Mouse (Mus musculus) heart, embryonic 14.5 days (tissue): ENCODE data around the gene Hist3h2a. TPM values are rescaled to one million over a fixed set of nuclear protein-coding genes. Genes with fewer than 3 reads are reported as not detected.

ENCODE experiments used
- ATAC-seq: fragments of 200-750 bp; cut with Nextera tagmentation; 2 replicates; pipeline ENCODE4 v1.8.0; 2017; ENCODE audit warnings: low read depth, moderate TSS enrichment; ENCODE audit not compliant: insufficient number of reproducible peaks, insufficient read depth, low FRiP score
- H3K27ac ChIP-seq, 2 experiments: fragments of 200-500 bp in 1 of 2; fragments of 300-500 bp in 1 of 2; sonication (generic) in 1 of 2; replicated peaks in 1 of 2; 2 replicates each; pipeline ENCODE4 v1.5.1; 2012 to 2014; ENCODE audit warnings: low read depth in 2 of 2, low read length in 2 of 2, control low read depth in 1 of 2, mild to moderate bottlenecking in 1 of 2, mixed read lengths in 1 of 2; ENCODE audit not compliant: control insufficient read depth in 1 of 2, insufficient read depth in 1 of 2
- H3K27me3 ChIP-seq: fragments of 300-500 bp; sonication (generic); 2 replicates; pipeline ENCODE4 v1.6.1; 2014; ENCODE audit warnings: mild to moderate bottlenecking, low read length, control low read depth; ENCODE audit not compliant: control insufficient read depth, insufficient read depth
- H3K36me3 ChIP-seq: fragments of 300-500 bp; sonication (generic); 2 replicates; pipeline ENCODE4 v1.6.1; 2014; ENCODE audit warnings: mild to moderate bottlenecking, control low read depth, low read length, mixed read lengths; ENCODE audit not compliant: control insufficient read depth, insufficient read depth
- H3K4me1 ChIP-seq, 2 experiments: fragments of 200-500 bp in 1 of 2; fragments of 300-500 bp in 1 of 2; sonication (generic) in 1 of 2; 2 replicates each; pipeline ENCODE4 v1.6.1; 2012 to 2014; ENCODE audit warnings: low read length in 2 of 2, control low read depth in 1 of 2, mixed read lengths in 1 of 2; ENCODE audit not compliant: control insufficient read depth in 2 of 2, insufficient read depth in 2 of 2
- H3K4me2 ChIP-seq: fragments of 300-500 bp; sonication (generic); 2 replicates; pipeline ENCODE4 v1.6.1; 2014; ENCODE audit warnings: mild to moderate bottlenecking, low read length
- H3K4me3 ChIP-seq, 2 experiments: fragments of 200-500 bp in 1 of 2; fragments of 300-500 bp in 1 of 2; sonication (generic) in 1 of 2; 2 replicates each; pipeline ENCODE4 v1.5.1; 2012 to 2014; ENCODE audit warnings: low read length in 2 of 2, mild to moderate bottlenecking in 2 of 2, control low read depth in 1 of 2, low read depth in 1 of 2, moderate library complexity in 1 of 2; ENCODE audit not compliant: control insufficient read depth in 1 of 2, insufficient read depth in 1 of 2
- H3K9ac ChIP-seq: fragments of 300-500 bp; sonication (generic); 2 replicates; pipeline ENCODE4 v1.6.1; 2014; ENCODE audit warnings: mild to moderate bottlenecking, low read length
- H3K9me3 ChIP-seq: fragments of 300-500 bp; sonication (generic); 2 replicates; pipeline ENCODE4 v1.6.1; 2016; ENCODE audit warnings: low read length, control low read depth; ENCODE audit not compliant: control insufficient read depth
- WGBS: fragments of 180-500 bp; shearing (Covaris S2); extraction: QIAGEN DNeasy Blood & Tissue Kit; methylation state at CpG from one replicate; pipeline ENCODE4 v1.1.7; 2014; 5-methylcytosine and 5-hydroxymethylcytosine counted together
- polyA plus RNA-seq: library from polyadenylated mRNA; unstranded; fragments of >200 nt; fragmentation: Nextera tagmentation; extraction: Ambion mirVana; gene quantifications from 2 replicates; pipeline ENCODE4 v1.2.1, GENCODE M21; 2014

Gene Hist3h2a
- 34.0 and 40.8 TPM in 2 replicates for polyA plus RNA-seq

DNA sequence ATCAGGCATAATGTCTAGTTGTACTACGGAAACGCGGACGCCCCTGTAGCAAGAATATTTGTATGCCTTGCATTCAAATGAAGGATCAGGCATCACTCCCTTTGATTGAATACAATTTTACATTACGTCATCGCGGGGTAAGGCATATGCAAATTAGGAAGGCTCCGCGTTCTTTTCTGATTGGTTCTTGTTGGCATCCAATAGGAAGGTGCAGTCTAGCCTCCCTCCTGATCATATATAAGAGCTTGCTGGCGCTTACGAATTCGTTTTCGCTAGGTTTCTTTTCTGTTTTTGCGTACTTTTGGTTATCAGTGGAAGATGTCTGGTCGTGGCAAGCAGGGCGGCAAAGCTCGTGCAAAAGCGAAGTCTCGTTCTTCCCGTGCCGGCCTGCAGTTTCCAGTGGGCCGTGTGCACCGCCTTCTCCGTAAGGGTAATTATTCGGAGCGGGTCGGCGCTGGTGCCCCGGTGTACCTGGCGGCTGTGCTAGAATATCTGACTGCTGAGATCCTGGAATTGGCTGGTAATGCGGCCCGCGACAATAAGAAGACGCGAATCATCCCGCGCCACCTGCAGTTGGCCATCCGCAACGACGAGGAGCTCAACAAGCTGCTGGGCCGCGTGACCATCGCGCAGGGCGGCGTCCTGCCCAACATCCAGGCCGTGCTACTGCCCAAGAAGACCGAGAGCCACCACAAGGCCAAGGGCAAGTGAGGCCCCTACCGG, at the start of gene Hist3h2a, which contains the start of gene Trim17:
Gene Hist3h2a, plus strand, starts transcription at position 266 of the 723 bp plus-strand sequence.
Gene Trim17, plus strand, starts transcription at position 266 of the 723 bp plus-strand sequence.
- Histone ChIP-seq H3K4me3 (peak within 1 kb of the TSS; percentile 57 to 63), H3K4me2 (peak within 1 kb of the TSS; percentile 95), H3K9ac (peak within 1 kb of the TSS; percentile 83), H3K27me3 (peaks cover 7% of the 10 kb centered on the region; the same call in 1 of the 2 replicates), H3K27ac (peak within 1 kb of the TSS; percentile 96 to 98), H3K36me3 (peaks cover 22% of the 10 kb centered on the region), H3K9me3 (no peaks in the 10 kb centered on the region), H3K4me1 (peaks cover 8 to 35% of the 10 kb centered on the region in 2 experiments)
- ATAC-seq = peak; percentile 90
- WGBS = under 1% methylated on average over 49 of the region's 49 CpGs

DNA sequence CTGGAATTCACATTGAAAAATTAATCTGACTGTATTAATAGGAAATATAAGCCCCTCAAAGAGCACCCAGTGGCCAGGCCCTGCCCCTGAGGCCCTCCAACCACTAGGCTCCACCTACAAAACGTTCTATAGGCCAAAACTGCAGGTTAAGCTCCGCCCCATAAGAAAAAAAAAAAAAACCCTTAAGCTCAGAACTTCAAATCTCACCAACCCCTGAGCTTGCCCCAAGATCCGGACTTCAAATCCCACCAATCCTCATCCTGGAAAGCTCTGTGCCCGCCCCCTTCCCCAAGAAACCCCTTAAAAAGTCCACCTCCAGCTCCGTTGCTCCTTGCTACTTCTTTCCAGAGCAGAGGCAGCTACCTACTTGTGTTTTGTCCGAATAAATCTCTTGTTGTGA, 49.6 kb upstream of the Hist3h2a start:
- WGBS = 48% methylated on average over 6 of the region's 6 CpGs
- Histone ChIP-seq H3K4me2 (peak overlapping the region; percentile 90; the same call in 1 of the 2 replicates), H3K4me1 (peaks cover 2 to 7% of the 10 kb centered on the region in 2 experiments; a peak in 3 of 4 replicates), H3K9ac (no peak overlapping the region), H3K27me3 (no peaks in the 10 kb centered on the region), H3K4me3 (no peak overlapping the region), H3K36me3 (peaks cover 27% of the 10 kb centered on the region), H3K9me3 (no peaks in the 10 kb centered on the region), H3K27ac (no peak overlapping the region)
- no peak for ATAC-seq

DNA sequence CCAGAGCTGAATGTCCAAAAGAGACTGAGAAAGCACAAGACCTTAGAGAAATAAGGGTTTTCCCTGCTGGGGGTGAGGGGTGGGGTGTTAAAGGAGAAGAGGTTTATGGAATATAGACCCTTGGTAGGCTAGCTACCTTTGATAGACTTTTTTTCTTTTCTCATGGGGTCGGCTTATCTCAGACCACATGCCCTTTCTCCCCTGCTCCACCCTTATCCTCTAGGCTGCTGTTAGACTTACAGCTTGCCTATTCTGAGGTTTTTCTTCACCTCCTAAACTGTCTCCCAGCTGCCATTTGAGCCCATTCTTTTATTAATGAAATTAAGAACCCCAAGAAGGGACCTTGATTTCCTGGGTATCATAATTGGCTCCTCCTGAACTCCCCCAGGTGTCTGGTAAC, 40.7 kb upstream of the Hist3h2a start:
- 55% methylated on average over 1 of the region's 1 CpGs for WGBS
- no peak for ATAC-seq
- 0 out of 2 replicates have a peak overlapping the region, but pooled peaks have one; percentile 69 for H3K4me2 ChIP-seq

DNA sequence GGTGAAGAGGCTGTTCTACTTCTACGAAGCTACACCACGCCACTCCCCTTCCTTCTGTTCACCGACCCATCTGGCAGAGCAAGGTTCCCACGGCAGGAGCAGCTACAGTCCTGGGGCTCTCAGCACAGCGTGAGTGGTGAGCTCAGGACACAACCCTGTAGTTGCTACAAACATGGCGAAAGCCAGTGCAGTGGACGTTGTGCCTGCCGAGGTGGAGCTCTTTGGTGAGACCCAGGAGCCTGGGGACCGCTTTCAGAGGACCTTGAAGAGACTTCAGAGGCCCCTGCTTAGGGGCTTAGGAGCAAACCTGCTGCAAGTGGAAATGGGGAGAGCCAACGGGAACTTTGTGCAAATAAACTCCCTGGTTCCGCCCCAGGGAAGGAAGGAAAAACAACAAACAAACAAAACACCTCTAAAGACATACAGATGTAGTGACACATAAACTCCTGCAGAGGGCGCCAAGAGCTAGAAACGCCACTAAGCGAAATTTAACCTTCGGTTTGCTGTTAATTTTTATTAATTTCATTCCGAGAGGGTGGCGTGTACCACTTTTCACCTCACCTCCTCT, 39.9 kb upstream of the Hist3h2a start:
- Histone ChIP-seq H3K4me2 (peak overlapping the region; percentile 69), H3K4me1 (peaks cover 3 to 7% of the 10 kb centered on the region in 2 experiments; a peak in 2 of 4 replicates), H3K27ac (no peak overlapping the region), H3K4me3 (peak overlapping the region; percentile 35 to 44), H3K9me3 (no peaks in the 10 kb centered on the region), H3K27me3 (no peaks in the 10 kb centered on the region), H3K9ac (peak overlapping the region; percentile 62), H3K36me3 (no peaks in the 10 kb centered on the region)
- WGBS = 9% methylated on average over 17 of the region's 17 CpGs
- no peak for ATAC-seq

More for the DNA sequence above, 40.7 kb upstream of the Hist3h2a start:
- Histone ChIP-seq H3K36me3 (no peaks in the 10 kb centered on the region), H3K27me3 (no peaks in the 10 kb centered on the region), H3K4me3 (no peak overlapping the region), H3K9ac (no peak overlapping the region), H3K9me3 (no peaks in the 10 kb centered on the region), H3K27ac (no peak overlapping the region), H3K4me1 (peaks cover 3% of the 10 kb centered on the region in 2 experiments; a peak in 2 of 4 replicates)

DNA sequence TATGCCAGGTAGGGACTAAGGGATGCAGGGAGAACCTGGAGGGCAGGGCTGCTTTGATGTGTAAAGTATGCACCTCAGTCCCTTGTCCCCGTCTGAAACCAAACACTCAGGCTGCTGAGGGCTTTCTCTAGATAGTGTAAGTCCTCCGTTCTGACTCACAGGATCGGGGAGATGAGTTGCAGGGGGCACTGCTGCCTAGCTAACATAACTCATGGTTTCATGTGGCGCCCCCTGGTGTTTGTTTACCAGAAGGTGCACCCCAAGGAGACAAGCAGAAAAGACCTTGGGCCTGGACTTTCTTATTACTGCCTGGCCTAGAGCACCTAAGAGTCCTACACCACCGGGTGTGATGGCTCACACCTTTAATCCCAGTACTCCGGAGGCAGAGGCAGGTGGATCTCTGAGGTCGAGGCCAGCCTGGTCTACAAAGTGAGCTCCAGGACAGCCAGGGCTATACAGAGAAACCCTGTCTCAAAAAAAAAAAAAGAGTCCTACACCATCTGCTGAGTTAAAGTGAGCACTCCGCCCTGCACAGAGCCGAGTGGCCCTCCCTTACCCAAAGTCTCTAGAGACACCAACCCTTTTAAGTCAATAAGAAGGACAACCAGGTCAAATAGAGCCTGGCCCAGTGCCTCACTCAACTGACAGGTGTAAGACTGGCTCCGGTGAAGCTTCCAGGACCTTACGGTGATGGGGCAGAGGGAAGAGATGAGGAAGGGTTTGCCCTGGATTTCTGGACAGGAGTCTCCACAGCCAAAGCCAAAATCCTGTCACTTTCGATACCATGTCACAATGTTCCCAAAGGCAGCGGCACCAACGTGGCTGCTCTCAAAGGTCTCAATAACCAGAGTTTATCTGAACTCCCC, 37.4 kb upstream of the Hist3h2a start:
- H3K4me3 ChIP-seq = no peak overlapping the region
- H3K9ac ChIP-seq = no peak overlapping the region
- H3K4me2 ChIP-seq = no peak overlapping the region
- peaks cover 3 to 7% of the 10 kb centered on the region in 2 experiments; a peak in 2 of 4 replicates for H3K4me1 ChIP-seq
- H3K36me3 ChIP-seq = no peaks in the 10 kb centered on the region
- no peak for ATAC-seq
- WGBS = 48% methylated on average over 14 of the region's 14 CpGs
- H3K27me3 ChIP-seq = no peaks in the 10 kb centered on the region
- H3K9me3 ChIP-seq = no peaks in the 10 kb centered on the region
- no peak overlapping the region for H3K27ac ChIP-seq

DNA sequence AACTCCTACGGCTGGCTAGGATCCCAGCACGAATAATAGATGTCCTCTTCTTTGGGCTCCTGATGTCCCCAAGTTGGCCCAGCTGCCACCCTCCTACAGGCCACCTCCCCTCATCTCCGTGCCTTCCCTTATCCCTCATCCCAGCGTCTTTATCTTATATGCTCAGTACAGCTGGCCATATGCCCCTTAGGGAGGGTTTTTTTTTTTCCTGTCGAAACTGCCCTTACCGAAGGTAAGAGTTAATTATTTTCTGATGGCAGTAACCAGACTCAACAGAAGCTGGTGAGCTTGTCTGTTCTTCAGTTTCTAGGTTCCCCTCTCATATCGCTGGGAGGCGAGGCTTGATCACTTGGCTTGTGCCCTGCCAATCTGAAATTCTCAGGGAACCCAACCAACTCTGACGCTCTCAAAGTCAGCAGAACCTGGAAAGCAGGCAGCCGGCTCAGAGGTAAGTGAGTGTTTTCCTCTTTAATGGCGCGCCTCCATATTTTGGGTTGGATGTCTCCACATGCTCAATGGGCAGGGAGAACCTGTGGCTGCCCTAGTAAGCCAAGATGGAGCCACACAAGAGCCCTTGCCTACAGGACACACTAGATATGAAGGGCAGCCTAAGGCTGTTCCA, 36.6 kb upstream of the Hist3h2a start, which contains the start of gene Btnl10:
Gene Btnl10, plus strand, starts transcription at position 164 of the 622 bp plus-strand sequence.
- Histone ChIP-seq H3K27me3 (no peaks in the 10 kb centered on the region), H3K4me1 (peaks cover 3 to 7% of the 10 kb centered on the region in 2 experiments; a peak in 2 of 4 replicates), H3K4me2 (no peak within 1 kb of the TSS), H3K4me3 (no peak within 1 kb of the TSS), H3K36me3 (no peaks in the 10 kb centered on the region), H3K9ac (no peak within 1 kb of the TSS), H3K27ac (no peak within 1 kb of the TSS), H3K9me3 (no peaks in the 10 kb centered on the region)
- ATAC-seq = no peak
- WGBS = 72% methylated on average over 12 of the region's 12 CpGs

DNA sequence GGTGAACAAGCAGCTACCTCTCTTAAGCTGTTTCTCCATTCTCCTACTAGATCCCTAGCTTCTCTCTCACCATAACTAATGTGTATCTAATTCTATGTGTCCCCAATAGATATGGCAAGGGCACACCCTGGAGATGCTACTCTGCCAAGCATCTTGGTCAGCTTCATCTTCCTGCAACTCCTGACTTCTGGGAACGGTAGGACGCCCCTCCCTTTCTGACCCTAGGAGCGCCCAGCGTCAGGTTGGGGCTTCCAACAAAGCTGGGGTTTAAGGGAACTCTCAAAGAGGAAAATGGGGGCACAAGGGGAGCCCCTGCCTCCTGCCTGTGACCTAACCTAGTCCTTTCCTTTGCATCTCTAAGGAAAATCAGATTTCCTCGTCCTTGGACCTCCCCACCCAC, 35.7 kb upstream of the Hist3h2a start:
- no peaks in the 10 kb centered on the region for H3K27me3 ChIP-seq
- 59% methylated on average over 5 of the region's 5 CpGs for WGBS
- no peak overlapping the region for H3K4me3 ChIP-seq
- H3K4me1 ChIP-seq = peaks cover 3 to 7% of the 10 kb centered on the region in 2 experiments; a peak in 2 of 4 replicates
- H3K36me3 ChIP-seq = no peaks in the 10 kb centered on the region
- no peak overlapping the region for H3K9ac ChIP-seq
- no peaks in the 10 kb centered on the region for H3K9me3 ChIP-seq
- ATAC-seq = no peak
- no peak overlapping the region for H3K27ac ChIP-seq
- H3K4me2 ChIP-seq = no peak overlapping the region
